ENCODE assay signal across 8 mouse cellular contexts in the genomic region with DNA sequence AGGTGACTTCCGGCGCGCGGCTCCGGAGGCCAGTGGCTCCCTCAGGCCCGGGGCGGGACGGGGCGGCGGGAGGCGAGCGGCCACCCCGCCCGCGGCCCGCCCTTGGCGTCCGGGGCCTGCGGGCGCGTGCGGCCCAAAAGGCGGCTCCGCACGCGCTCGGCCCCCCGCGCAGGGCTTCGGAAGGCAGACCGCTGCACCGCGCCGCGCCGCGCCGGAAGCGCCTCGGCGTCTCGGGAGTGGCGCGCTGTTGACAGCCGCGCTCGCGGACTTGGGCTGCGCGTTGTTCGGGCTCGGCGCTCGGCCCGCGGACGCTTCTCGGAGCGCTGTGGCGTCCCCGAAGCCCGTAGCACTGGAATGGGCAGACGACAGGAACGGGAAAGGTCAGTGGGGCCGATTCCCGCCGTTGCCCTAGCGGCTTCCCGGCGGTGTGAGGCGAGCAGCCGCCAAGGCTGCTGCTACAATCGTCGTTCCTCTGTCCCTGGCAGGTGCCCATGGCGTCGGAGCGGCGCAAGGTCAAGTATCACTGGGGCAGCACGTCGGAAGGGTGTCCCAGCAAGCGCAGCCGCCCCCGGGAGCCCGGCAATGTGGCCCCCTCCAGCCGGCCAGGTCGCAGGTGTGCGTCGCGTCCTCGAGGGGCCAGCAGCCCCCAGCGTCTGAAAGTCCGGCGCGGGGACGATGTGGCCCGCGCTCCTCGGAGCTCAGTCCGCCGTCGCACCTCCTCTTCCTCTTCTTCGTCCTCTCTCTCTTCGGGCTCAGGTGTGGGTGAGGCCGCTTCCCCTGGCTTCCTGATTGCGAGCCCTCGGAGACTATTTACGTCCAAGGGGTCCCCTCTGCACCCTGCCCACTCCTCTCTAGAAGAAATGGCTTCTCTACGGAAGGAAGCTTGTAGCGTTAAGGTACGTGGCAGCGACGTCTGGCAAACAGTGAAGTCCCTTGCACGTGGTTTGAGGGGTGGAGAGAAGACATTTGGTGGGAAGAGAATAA. TPM values are rescaled to one million over a fixed set of nuclear protein-coding genes. Genes with fewer than 3 reads are reported as not detected.
DNase-seq lines count a peak whose midpoint lies in the region; ATAC-seq and TF ChIP-seq lines count a peak whose summit lies in the region.

No protein-coding gene starts in this region.

- no peak for TF ChIP-seq CTCF in thymus, adult 2 months (IDR thresholded peaks at IDR 0.05; ENCODE audit: borderline replicate concordance, control insufficient read depth, extremely low read depth, insufficient read depth, low read length, poor library complexity)

- peak; percentile 55 for DNase-seq in embryo, embryonic 10 days (ENCODE audit: low spot score)
- DNase-seq in embryo, embryonic 9.5 days (ENCODE audit: extremely low spot score): no peak
- peak; percentile 77 for DNase-seq in ZHBTc4 (ENCODE audit: low read depth, low spot score)
- peak; percentile 43 for DNase-seq in thymus, adult 2 months

- H3K4me2 ChIP-seq in embryonic facial prominence, embryonic 13.5 days: peak overlapping the region; percentile 93
- peak overlapping the region; percentile 85 for H3K4me2 ChIP-seq in heart, embryonic 16.5 days (ENCODE audit: low read depth, low read length)
- H3K4me2 ChIP-seq in limb, embryonic 12.5 days: peak overlapping the region; percentile 98
- H3K4me2 ChIP-seq in midbrain, embryonic 15.5 days: peak overlapping the region; percentile 99

- peaks cover 22% of the 10 kb centered on the region for H3K4me1 ChIP-seq in embryonic facial prominence, embryonic 13.5 days
- H3K4me1 ChIP-seq in heart, embryonic 16.5 days (ENCODE audit: control insufficient read depth, insufficient read depth, low read length): peaks cover 23% of the 10 kb centered on the region
- peaks cover 22% of the 10 kb centered on the region for H3K4me1 ChIP-seq in limb, embryonic 12.5 days (replicated peaks)
- H3K4me1 ChIP-seq in midbrain, embryonic 15.5 days: peaks cover 29% of the 10 kb centered on the region
- peaks cover 12% of the 10 kb centered on the region for H3K4me1 ChIP-seq in thymus, adult 2 months (replicated peaks; ENCODE audit: control insufficient read depth, insufficient read depth, low read length)

- WGBS in embryonic facial prominence, embryonic 13.5 days: under 1% methylated on average over 102 of the region's 113 CpGs
- WGBS in heart, embryonic 16.5 days: under 1% methylated on average over 88 of the region's 113 CpGs
- under 1% methylated on average over 83 of the region's 113 CpGs for WGBS in limb, embryonic 12.5 days
- under 1% methylated on average over 113 of the region's 113 CpGs for WGBS in midbrain, embryonic 15.5 days
- WGBS in thymus, adult 2 months: under 1% methylated on average over 111 of the region's 113 CpGs

- TF ChIP-seq POLR2A in thymus, adult 2 months (IDR thresholded peaks at IDR 0.05; ENCODE audit: control insufficient read depth, extremely low read depth, insufficient read depth, low read length, poor library complexity): no peak

- no peaks in the 10 kb centered on the region for H3K9me3 ChIP-seq in embryonic facial prominence, embryonic 13.5 days
- H3K9me3 ChIP-seq in heart, embryonic 16.5 days (replicated peaks; ENCODE audit: control insufficient read depth, low read length): no peaks in the 10 kb centered on the region
- no peaks in the 10 kb centered on the region for H3K9me3 ChIP-seq in limb, embryonic 12.5 days
- H3K9me3 ChIP-seq in midbrain, embryonic 15.5 days: no peaks in the 10 kb centered on the region

- peak; percentile 53 for ATAC-seq in embryonic facial prominence, embryonic 13.5 days (ENCODE audit: insufficient number of reproducible peaks, insufficient read depth, low FRiP score, low TSS enrichment, low read depth)
- ATAC-seq in heart, embryonic 16.5 days (replicated peaks; ENCODE audit: extremely low read depth, insufficient read depth, low FRiP score): peak; percentile 43
- no peak for ATAC-seq in limb, embryonic 12.5 days (ENCODE audit: insufficient number of reproducible peaks, insufficient read depth, low FRiP score, low TSS enrichment, low read depth)
- peak; percentile 79 for ATAC-seq in midbrain, embryonic 15.5 days (replicated peaks)

- peak overlapping the region; percentile 84 for H3K9ac ChIP-seq in embryonic facial prominence, embryonic 13.5 days
- peak overlapping the region; percentile 94 for H3K9ac ChIP-seq in heart, embryonic 16.5 days (ENCODE audit: low read length)
- H3K9ac ChIP-seq in limb, embryonic 12.5 days (replicated peaks): peak overlapping the region; percentile 82
- H3K9ac ChIP-seq in midbrain, embryonic 15.5 days: peak overlapping the region; percentile 78

- H3K36me3 ChIP-seq in embryonic facial prominence, embryonic 13.5 days: peaks cover 28% of the 10 kb centered on the region
- peaks cover 12% of the 10 kb centered on the region for H3K36me3 ChIP-seq in heart, embryonic 16.5 days (ENCODE audit: control insufficient read depth, insufficient read depth)
- H3K36me3 ChIP-seq in limb, embryonic 12.5 days: peaks cover 31% of the 10 kb centered on the region
- peaks cover 12% of the 10 kb centered on the region; the same call in 1 of the 2 replicates for H3K36me3 ChIP-seq in midbrain, embryonic 15.5 days (replicated peaks)
- H3K36me3 ChIP-seq in thymus, adult 2 months (ENCODE audit: control insufficient read depth, insufficient read depth, low read length): peaks cover 15% of the 10 kb centered on the region

- H3K27me3 ChIP-seq in embryonic facial prominence, embryonic 13.5 days: no peaks in the 10 kb centered on the region
- H3K27me3 ChIP-seq in heart, embryonic 16.5 days (ENCODE audit: control insufficient read depth, insufficient read depth, low read length): no peaks in the 10 kb centered on the region
- no peaks in the 10 kb centered on the region for H3K27me3 ChIP-seq in limb, embryonic 12.5 days
- H3K27me3 ChIP-seq in midbrain, embryonic 15.5 days (replicated peaks): no peaks in the 10 kb centered on the region
- H3K27me3 ChIP-seq in thymus, adult 2 months (ENCODE audit: control insufficient read depth, insufficient read depth, low read length): no peaks in the 10 kb centered on the region

- H3K27ac ChIP-seq in embryonic facial prominence, embryonic 13.5 days: peak overlapping the region; percentile 91
- H3K27ac ChIP-seq in heart, embryonic 16.5 days (ENCODE audit: low read length): peak overlapping the region; percentile 92
- peak overlapping the region; percentile 87 for H3K27ac ChIP-seq in limb, embryonic 12.5 days
- H3K27ac ChIP-seq in midbrain, embryonic 15.5 days: peak overlapping the region; percentile 87
- H3K27ac ChIP-seq in thymus, adult 2 months (ENCODE audit: control insufficient read depth, insufficient read depth, low read length): peak overlapping the region; percentile 24

- H3K4me3 ChIP-seq in embryonic facial prominence, embryonic 13.5 days: peak overlapping the region; percentile 91
- peak overlapping the region; percentile 98 for H3K4me3 ChIP-seq in heart, embryonic 16.5 days (ENCODE audit: low read length)
- H3K4me3 ChIP-seq in limb, embryonic 12.5 days (replicated peaks): peak overlapping the region; percentile 87
- H3K4me3 ChIP-seq in midbrain, embryonic 15.5 days: peak overlapping the region; percentile 68
- peak overlapping the region; percentile 95 for H3K4me3 ChIP-seq in thymus, adult 2 months (ENCODE audit: control insufficient read depth, insufficient read depth, low read length)

RNA-seq across cellular contexts. Expression of gene Tatdn2, which starts 0.7 kb away (rescaled TPM):
- polyA plus RNA-seq in embryonic facial prominence, embryonic 13.5 days (2015; fragmentation: Nextera tagmentation; extraction: Ambion mirVana): 0.70 and 0.72 TPM in 2 replicates
- polyA plus RNA-seq in heart, embryonic 16.5 days (2015; fragmentation: Nextera tagmentation; extraction: Ambion mirVana): 0.49 and 0.74 TPM in 2 replicates
- polyA plus RNA-seq in limb, embryonic 12.5 days (2016; fragmentation: Nextera tagmentation; extraction: Ambion mirVana): 0.83 and 1.1 TPM in 2 replicates
- polyA plus RNA-seq in midbrain, embryonic 15.5 days (2015; fragmentation: Nextera tagmentation; extraction: Ambion mirVana): 1.1 and 1.4 TPM in 2 replicates
- 35.2 and 35.7 TPM in 2 replicates for polyA plus RNA-seq in thymus, adult 2 months (2012; rRNA removed)

RNA-seq across cellular contexts. Expression of gene Ghrl, which starts 22.2 kb away (rescaled TPM):
- 0.32 TPM in 1 of 2 replicates, not detected in the other for polyA plus RNA-seq in embryonic facial prominence, embryonic 13.5 days (2015; fragmentation: Nextera tagmentation; extraction: Ambion mirVana)
- 0.17 and 0.30 TPM in 2 replicates for polyA plus RNA-seq in heart, embryonic 16.5 days (2015; fragmentation: Nextera tagmentation; extraction: Ambion mirVana)
- 0.59 and 0.60 TPM in 2 replicates for polyA plus RNA-seq in limb, embryonic 12.5 days (2016; fragmentation: Nextera tagmentation; extraction: Ambion mirVana)
- 0.94 and 1.4 TPM in 2 replicates for polyA plus RNA-seq in midbrain, embryonic 15.5 days (2015; fragmentation: Nextera tagmentation; extraction: Ambion mirVana)
- polyA plus RNA-seq in thymus, adult 2 months (2012; rRNA removed): 1.8 and 2.0 TPM in 2 replicates

RNA-seq across cellular contexts. Expression of gene Sec13, which starts 43.0 kb away (rescaled TPM):
- polyA plus RNA-seq in embryonic facial prominence, embryonic 13.5 days (2015; fragmentation: Nextera tagmentation; extraction: Ambion mirVana): 288 and 296 TPM in 2 replicates
- 187 TPM in 2 replicates for polyA plus RNA-seq in heart, embryonic 16.5 days (2015; fragmentation: Nextera tagmentation; extraction: Ambion mirVana)
- 277 and 280 TPM in 2 replicates for polyA plus RNA-seq in limb, embryonic 12.5 days (2016; fragmentation: Nextera tagmentation; extraction: Ambion mirVana)
- polyA plus RNA-seq in midbrain, embryonic 15.5 days (2015; fragmentation: Nextera tagmentation; extraction: Ambion mirVana): 192 and 206 TPM in 2 replicates
- 163 and 167 TPM in 2 replicates for polyA plus RNA-seq in thymus, adult 2 months (2012; rRNA removed)

RNA-seq across cellular contexts. Expression of gene Irak2, which starts 59.2 kb away (rescaled TPM):
- 2.4 and 2.8 TPM in 2 replicates for polyA plus RNA-seq in embryonic facial prominence, embryonic 13.5 days (2015; fragmentation: Nextera tagmentation; extraction: Ambion mirVana)
- polyA plus RNA-seq in heart, embryonic 16.5 days (2015; fragmentation: Nextera tagmentation; extraction: Ambion mirVana): 5.0 and 5.5 TPM in 2 replicates
- 4.1 and 5.4 TPM in 2 replicates for polyA plus RNA-seq in limb, embryonic 12.5 days (2016; fragmentation: Nextera tagmentation; extraction: Ambion mirVana)
- polyA plus RNA-seq in midbrain, embryonic 15.5 days (2015; fragmentation: Nextera tagmentation; extraction: Ambion mirVana): 3.0 and 4.3 TPM in 2 replicates
- polyA plus RNA-seq in thymus, adult 2 months (2012; rRNA removed): 16.5 and 17.8 TPM in 2 replicates

Comparison
In these comparisons a context has a peak if more than half of its experiments do, and no peak if none do; other contexts are left out.
1. H3K27ac ChIP-seq: peak in every context shown above with its lines; median percentile 92 in heart, embryonic 16.5 days; 91 in embryonic facial prominence, embryonic 13.5 days; 87 in limb, embryonic 12.5 days; 87 in midbrain, embryonic 15.5 days; 24 in thymus, adult 2 months.
2. RNA of gene Tatdn2, which starts 0.7 kb away (polyA plus RNA-seq): 35.2 to 35.7 TPM in thymus, adult 2 months; 1.1 to 1.4 TPM in midbrain, embryonic 15.5 days, 0.83 to 1.1 TPM in limb, embryonic 12.5 days, 0.70 to 0.72 TPM in embryonic facial prominence, embryonic 13.5 days and 0.49 to 0.74 TPM in heart, embryonic 16.5 days; every median in the first group is over 10 times any median in the second.
3. Peak in every context shown above with its lines, with median percentiles within 50 percentile points of each other: H3K4me2 ChIP-seq, H3K4me3 ChIP-seq and H3K9ac ChIP-seq.